Mouse (Mus musculus) 416B (cell line): ENCODE results near the gene Bmf.
A peak's percentile ranks its signal among the peaks of the same experiment; 100 is the strongest.

Experiments
- DNase-seq: peaks from one replicate; pipeline ENCODE4 v3.0.0; 2011; ENCODE audit warnings: low read depth

Gene Bmf

DNA sequence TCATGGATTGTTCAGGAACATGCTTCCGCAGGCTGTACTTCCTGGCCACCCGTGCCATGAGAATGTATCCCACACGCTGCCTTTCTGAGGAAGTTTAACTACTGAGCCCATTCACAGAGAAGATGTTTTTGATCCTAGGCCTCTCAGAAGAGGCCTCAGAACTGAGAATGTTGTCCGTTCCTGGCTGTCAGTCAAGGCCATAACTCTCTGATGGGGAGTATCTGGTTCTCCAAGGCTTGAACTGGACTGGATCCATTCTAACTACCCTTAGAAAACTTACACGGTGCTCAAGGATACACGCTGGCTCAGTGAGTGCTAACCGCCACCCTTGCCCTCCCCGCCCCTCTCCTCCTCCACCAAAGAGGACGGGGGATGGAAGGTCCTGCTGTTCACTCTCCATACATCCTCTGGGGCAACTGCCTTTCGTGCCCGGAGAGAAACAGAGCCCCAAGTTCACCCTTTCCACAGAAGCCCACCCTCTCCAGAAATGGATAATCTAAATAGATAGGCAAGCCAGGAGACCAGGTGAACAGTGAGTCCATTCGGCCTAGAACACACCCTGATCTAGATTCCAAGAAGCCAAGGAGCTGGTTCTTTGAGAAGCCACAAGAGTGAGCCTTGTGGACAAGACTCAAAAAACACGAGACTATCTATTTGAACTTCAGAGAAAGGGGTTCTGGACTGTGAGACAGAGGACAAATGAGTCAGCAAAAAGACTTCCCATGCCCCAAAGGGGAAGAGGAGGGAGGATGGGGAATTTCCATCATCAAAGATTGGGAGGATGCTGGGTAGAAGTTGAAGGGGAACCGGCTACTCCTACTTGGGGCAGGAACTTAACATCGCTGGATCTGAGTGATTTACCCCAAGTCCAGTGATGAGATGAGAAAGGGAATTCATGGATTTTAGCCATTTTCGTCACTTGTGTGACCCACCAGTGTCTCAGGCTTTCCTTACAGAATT, 36.8 kb downstream of the Bmf start:
- DNase-seq, result no peak

DNA sequence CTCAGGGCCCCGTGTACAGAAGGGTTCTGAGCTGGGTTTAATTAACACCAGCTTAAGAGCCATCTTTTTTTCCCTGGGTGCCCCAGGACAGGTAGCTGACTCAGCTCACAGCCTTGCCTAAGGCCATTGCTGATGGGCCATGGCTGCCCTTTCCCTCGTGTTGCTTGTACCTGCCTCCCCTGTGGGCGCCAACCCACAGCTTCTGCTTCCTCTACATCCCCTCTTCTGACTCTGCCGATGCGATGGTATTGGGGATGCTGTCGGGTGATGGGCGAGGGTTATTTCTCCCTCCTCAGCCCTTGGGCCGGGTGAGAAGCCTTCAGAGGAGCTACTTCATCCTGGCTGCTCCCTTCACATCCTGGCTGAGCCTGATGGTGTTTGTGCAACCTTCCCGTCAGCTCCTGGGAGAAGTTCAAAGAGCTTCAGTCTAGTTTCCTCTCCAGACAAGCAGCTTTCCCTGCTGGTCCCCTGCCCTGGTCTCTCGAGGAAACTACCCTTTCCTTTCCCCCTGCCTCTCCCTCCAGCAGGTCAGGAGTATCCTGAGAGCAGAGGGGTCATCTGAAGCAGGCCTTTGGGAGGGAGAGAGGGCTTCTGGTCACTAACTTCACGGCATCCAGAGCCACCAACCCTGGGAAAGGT, 37.6 kb downstream of the Bmf start:
- DNase-seq, result no peak

DNA sequence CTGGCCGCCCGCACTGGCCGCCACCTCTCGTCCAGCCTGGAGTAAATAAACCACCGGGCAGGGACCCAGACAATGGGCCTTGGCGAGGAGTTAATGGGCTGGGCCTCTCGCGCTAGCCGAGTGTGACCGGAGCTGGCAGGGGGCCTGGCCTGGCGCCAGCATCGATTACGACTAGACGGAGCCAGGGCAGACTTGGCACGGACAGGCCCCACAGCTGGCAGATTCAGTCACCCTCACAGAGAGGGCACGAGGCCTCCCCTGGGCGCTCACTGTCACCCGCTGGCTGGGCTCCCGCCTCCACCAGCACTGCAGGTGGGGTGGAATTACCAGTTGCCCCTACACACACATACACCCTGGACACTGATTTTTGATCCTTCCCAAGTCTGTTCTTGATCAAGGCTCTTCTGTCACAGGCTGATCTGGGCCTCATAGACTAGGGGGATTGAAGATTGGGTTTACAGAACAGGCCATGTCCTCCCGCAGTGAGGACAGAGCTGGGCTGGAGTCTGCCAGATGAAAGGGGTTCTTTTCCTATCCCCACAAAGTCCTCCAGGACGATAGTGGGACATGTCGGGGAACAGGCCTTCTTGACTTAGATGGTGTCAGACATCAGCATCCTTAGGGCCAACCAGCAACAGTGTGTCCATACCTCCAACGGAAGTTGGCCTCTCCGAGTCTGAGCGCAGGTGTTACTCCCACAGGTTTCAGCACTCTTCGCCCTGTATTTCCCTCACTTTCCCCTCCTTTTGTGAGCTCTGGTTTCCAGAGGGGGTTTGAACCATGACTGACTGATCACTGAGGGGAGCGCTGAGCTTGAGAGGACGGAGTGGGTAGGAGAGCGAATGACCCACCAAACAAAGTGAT, 38.8 kb downstream of the Bmf start:
- no peak for DNase-seq

DNA sequence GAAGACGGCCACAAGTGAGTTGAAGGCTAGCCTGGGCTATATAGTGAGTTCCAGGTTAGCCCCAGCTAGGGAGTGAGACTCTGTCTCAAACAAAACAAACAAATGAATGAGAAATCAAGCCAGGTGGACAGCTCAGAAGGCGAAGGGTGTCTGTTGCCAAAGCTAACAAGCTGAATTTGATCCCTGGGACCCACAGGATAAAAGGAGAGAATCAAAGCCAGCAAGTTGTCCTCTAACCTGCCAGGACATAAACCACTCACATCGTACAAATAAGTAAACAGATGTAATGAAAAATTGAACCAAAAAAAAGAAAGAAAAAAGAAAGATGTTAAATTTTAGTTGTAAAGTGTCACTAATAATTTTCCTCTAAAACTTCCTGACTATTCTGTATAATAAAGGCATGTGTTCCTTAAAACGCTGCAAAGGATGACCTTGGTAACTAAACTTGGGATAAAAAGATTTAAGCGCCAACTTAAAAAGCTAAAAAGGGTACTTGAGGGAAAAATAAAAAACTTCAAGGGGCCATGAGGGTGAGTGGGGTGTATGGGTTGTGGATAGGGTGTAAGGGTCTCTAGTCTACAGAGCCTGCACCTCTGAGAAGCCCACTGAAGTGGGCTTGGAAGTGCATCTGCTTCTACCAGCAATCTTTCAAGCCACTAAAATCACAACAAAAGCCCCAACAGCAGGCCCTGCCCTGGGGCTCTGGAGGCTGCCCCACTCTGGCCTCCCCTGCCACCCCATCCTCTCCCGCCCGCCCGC, 39.6 kb downstream of the Bmf start:
- no peak for DNase-seq

DNA sequence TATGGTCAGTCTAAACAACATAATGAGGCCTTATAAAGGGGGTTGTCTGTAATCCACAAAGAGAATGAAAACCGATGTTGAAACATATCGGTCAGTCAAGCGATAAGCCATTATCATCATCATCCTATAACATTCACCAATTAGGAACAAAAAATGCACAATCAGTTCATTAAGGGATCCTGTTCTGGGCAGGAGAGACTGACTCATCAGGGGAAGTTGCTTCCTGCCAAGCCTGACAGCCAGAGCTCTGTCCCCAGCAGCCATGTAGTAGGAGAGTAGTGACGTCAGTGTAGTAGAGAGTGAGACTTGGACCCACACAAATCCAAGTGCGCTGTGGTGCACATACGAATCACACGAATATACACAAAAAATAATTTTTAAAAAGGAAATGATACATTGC, 42.4 kb downstream of the Bmf start:
- DNase-seq, result peak; percentile 91

DNA sequence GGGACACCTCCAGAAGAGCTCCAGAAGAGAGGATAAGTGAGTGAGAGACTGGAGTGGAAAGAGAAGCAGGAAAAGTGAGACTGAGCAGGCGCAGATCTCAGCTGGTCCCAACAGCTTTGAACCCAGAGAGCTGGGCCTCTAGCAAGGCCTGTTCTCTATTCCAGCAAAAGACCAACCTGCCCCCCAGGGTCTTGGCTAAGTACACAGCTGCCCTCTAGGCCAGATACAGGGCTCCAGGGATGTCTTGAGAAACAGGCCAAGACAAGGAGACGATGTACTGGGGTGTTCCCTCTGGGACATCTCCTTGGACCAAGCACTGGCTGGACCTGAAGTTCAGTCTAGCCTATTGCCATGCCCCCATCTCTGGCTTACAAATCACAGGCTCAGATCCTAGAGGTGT, 49.3 kb downstream of the Bmf start:
- DNase-seq, result no peak

DNA sequence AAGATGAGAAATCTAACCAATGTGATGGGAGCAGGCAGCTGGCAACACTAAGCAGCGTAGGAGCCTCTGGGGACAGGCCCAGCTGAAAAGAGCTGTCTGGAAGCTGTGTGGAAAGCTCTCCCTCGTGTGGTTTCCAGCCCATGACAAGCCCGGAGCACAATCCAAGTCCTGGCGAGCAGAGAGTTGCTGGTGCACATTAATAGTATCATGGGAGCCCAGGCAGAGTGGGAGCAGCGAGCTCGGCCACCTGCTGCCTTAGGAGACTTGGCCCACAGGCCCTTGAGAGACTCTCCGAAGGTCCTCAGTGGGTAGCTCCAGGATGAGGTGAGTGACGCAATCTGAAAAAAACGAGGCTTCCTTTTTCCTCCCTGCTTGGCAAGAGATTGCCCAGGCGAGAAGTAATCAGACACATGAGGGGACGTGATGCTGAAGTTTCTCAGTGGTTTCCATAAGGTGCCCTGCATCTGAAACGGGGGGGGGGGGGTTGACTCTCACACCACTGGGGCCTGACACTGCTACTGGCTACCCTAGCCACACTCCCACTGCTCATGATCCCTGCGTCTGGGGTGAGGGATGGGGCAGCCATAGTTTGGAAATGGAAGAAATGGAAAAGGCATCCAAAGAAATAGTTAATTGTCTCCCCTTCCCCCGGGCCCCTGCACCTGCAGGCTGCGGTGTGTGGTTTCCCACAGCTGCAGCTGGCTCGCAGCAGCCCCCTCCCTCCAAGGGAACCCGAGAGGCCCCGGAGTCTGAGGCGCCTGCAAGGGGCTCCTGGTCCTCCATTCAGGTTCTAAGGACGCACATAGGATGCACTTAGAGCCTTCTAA, 50.1 kb downstream of the Bmf start:
- peak; percentile 88 for DNase-seq

DNA sequence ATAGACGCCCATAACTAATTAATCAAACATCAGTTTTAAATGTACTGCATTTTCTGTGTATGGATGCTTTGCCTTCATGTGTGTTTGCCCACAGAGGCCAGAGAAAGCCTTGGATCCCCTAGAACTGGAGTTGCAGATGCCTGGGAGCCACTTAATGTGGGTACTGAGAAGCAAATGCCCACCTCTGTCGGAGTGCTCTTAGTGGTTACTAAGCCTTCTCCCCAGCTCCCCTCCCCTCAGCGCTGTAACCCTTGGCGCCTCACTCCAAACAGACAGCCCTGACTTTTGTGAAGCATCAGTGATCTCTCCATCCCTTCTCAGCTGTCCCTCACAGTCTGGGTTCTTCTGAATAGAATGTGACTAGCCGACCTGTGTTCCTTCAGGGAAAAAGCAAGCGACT, 51.0 kb downstream of the Bmf start:
- no peak for DNase-seq

DNA sequence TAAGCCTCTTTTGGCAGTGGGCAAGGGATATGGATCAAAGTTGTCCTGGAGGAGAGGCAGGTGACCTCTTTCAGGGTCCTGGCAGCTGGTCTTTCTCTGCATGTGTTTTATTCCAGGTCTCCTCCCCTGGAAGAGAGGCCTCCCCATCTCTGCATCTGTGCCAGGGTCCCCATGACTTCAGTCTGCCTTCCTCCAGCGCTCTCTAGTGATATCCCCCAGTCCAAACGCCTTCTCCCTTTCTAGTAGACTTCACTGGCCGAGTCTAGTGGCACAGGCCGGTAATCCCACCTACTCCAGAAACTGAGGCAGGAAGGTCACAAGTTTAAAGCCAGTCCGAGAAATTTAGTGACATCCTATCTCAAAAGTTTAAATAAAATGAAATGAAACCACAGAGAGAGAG, 51.6 kb downstream of the Bmf start:
- DNase-seq, result no peak

DNA sequence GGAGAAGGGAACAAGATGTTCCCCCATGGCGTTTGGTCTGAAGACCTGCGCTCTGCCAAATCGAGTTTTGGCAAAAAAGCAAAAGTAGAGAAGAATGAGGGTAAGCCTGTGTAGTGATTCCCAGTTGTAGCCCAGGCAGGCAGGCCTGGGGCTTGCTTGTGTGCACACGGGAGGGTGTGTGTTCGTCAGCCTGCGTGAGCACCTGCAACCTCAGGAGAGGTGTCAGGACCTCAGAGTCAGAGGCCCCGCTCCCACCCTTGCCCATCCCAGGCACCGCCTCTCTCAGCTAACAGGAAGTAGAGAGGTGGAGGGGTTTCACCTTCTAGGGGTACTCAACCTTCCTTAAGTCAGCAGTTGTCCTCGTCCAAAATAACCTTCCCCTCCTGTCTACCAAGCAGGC, 54.5 kb downstream of the Bmf start:
- no peak for DNase-seq

DNA sequence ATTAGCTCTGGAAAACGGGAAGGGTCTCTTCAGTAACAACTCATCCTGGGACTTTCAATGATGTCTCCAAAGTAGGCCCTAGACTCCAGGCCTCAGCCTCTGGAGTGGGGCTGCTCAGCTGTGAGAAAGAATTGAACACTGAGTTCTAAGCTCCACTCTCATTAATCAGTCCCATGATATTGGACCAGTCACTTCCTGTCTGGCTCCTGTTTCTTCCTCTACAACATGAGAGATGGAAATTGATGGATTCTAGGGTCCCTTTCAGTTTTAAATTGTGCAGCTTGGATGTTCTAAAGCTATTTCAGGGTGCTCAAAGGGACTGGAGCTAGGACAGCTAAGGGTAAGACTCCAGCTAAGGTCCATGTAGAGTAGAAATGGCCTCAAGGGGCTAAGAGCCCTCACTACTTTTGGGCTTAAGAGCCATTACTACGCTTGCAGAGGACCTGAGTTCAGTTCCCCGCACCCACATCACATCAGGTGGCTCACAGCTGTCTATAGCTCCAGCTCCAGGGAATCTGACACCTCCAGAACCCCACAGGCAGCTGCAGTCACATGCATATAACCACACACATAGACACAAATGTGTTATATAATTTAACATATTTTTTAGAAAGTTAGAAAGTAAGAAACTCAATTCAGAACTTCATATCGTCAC, 57.6 kb downstream of the Bmf start:
- DNase-seq, result peak; percentile 12

DNA sequence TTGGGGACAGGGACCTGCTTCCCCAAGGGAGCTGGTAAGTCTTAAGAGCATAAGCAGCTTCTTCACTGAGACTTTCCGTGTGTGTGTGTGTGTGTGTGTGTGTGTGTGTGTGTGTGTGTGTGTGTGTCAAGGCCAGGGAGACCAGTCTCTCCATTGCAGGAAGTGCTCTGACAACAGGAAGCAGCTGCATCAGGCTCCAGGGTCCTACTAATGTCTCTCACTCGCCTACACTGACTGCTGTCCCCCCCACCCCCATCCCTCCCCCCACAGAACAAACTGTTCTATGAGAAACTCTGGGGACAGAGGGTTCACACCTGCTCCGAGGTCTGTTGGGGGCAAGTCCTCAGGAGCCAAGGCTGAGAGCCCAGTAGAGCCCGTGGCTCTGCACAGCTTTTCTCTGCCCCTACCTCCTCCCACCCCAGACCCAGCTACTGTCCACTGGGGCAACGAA, 58.2 kb downstream of the Bmf start:
- peak; percentile 95 for DNase-seq

DNA sequence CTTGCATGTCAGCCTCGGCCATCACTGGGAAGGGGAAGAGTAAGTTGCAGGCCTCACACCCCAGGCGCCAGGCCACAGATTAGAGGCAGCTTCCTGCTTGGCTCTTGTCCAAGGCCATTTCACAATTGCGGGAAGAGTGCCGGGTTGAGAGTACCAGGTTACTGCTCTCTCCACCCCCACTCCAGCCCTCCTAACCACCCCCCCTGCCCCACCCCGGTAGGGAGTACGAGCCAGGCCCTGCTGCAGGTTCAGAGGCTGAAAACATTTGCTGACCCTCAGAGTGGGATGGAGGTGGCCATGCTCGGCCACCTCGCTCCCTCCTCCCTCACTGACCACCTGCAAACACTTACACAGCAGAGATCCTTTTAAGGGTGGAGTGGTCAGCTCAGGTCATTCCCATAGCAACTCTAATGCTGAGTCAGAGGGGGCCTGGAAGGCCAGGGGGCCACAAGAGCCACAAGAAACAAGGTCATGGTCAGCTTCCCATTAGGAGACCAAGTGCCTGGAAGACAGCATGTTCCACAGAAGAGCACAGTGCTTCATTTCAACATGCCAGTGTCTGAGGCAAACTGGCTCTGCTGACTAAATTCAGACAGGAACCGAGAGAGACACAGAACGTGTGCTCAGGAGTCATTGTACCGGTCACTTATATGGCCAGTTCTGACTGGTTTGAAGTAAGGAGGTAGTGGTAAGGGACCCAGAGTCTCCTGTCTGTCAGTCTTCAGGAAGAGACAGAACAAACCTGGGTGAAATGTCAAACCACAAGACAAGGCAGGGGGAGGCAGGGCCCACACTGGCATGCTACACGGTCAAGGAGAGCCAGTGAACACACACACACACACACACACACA, 59.0 kb downstream of the Bmf start:
- DNase-seq, result peak; percentile 94

DNA sequence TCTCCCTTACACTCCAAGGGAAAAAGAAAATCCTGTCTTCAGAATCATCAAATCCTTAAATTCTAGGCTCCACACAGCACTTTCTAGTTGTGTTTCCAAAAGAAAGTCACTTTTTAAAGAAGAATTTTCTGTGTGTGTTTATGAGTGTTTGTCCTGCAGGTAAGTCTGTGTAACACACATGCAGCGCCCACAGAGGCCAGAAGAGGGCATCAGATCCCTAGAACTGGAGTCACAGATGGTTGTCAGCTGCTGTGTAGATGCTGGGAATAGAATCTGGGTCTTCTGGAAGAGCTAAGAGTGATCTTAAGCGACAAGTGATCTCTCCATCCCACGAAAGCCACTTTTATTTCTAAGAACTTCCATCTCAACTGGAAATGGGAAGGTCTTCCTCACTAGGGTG, 61.7 kb downstream of the Bmf start:
- peak; percentile 65 for DNase-seq

DNA sequence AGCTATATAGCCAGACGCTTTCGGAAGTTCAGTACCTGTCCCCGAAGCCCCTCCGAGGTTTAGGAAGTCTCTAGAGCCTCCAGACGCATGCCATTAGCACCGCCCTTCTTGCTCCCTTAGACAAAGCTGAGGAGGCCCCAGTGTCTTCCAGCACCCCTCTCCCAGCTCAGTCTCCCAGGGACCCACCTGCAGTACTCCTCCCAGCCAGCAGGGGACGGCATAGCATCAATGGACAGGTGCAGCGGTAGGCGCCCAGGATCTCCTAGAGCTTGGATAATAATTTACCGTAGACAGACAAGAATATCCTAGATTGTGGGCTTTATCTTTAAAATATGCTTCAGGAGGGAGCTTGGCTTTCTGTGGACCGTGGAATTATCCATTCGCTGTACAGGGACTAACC, 62.6 kb downstream of the Bmf start:
- peak; percentile 73 for DNase-seq

DNA sequence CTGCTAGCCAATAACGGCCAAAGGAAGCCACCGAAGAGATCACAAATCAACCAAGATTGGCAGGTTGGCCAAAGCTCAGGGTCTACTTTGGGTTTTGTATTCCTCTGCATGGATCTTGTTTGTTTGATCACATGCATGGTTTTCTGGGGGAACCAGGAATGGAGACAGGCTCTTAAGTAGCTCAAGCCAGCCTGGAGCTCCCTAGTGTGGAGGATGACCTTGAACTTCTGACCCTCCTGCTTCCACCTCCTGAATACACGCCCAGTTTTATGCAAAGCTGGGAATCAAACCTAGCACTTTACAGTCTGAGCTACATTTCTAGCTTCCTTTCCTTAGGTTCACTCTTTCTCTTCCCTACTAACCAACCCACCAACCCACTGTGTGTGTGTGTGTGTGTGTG, 64.1 kb downstream of the Bmf start:
- peak; percentile 53 for DNase-seq

DNA sequence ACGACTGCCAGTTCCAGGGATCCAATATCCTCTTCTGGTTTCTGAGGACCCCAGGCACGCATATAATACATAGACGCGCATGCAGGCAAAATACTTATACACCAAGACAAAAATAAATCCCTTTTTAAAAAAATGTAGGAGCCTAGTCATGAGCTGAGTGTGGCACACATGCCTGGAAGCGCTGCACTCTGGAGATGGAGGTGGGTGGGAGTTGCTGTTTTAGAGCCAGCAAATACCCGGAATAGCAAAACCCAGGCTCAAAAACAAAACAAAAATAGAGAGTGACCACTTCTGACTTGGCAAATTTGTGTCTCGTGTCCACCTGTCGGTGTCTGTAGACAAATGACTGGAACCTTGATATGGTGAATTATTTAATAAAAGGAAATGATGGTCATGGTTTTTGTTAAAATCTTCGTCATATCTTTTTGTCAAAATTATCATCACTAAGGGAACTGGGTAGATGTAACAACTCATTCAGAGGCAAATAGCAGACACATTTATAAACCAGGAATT, 65.0 kb downstream of the Bmf start:
- no peak for DNase-seq

DNA sequence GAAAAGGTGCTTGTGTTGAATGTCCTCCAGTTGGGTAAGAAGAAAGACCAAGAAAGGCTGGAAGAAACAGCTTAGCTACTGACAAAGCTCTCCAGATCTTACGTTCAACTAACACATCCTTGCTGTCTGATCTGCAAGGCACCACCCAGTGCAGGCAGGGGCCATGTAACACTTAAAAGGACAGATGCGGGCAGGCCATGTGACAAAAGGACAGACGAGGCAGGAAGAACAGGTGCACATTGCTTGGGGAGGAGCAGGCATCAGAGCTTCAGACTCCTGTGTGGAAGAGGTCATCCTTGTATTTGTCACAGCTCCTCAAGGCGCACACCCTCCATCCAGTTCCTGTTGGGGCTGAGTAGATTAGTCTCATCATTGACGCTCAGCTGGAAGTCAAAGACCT, 66.5 kb downstream of the Bmf start:
- no peak for DNase-seq

DNA sequence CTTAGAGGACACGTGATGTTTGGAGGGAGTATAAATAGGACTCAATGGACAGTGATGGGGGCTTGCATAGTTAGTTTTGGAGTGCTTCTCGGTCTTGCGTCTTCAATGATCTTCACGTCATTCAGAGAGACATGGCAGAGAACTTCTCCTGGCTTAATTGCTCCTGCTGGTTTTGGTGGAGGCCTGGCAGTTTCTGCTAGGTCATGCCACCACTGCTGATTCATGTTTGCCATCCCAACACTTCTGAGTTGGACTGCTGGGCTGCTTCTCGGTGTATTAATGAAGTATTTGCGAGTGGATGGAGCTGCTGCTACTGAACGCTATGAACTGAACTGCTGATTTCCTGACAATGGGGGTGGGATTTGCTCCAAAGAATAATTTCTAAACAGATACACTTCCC, 68.6 kb downstream of the Bmf start:
- no peak for DNase-seq
